Mouse (Mus musculus) CH12.LX (cell line): ENCODE results near the gene Cped1.

Experiments used
- BHLHE40 ChIP-seq: IDR thresholded peaks from 2 replicates; pipeline ENCODE4 v1.6.1; 2011; ENCODE audit warnings: mild to moderate bottlenecking, low read depth, low read length, improper control_type of control experiment
- CHD1 ChIP-seq: IDR thresholded peaks from 2 replicates; pipeline ENCODE4 v1.6.1; 2012; ENCODE audit warnings: low read depth, low read length, improper control_type of control experiment, inconsistent platforms
- CTCF ChIP-seq, 2 experiments: IDR thresholded peaks in 1 of 2; conservative IDR thresholded peaks in 1 of 2; 2 replicates each; pipeline ENCODE4 v1.5.1; 2011 to 2012; ENCODE audit warnings: low read depth in 2 of 2, low read length in 2 of 2, improper control_type of control experiment in 1 of 2, inconsistent platforms in 1 of 2, mild to moderate bottlenecking in 1 of 2, moderate library complexity in 1 of 2
- GABPA ChIP-seq: IDR thresholded peaks from 2 replicates; pipeline ENCODE4 v1.6.1; 2012; ENCODE audit warnings: low read depth, low read length, improper control_type of control experiment, inconsistent platforms; ENCODE audit not compliant: insufficient replicate concordance
- JUND ChIP-seq: conservative IDR thresholded peaks from 2 replicates; pipeline ENCODE4 v1.6.1; 2011; ENCODE audit warnings: low read depth, low read length, improper control_type of control experiment
- NRF1 ChIP-seq: IDR thresholded peaks from 2 replicates; pipeline ENCODE4 v1.6.1; 2014; ENCODE audit warnings: low read depth, mild to moderate bottlenecking, inconsistent platforms, low read length, improper control_type of control experiment, moderate library complexity
- POLR2A ChIP-seq: IDR thresholded peaks from 2 replicates; pipeline ENCODE4 v1.6.1; 2011; ENCODE audit warnings: low read depth, mild to moderate bottlenecking, improper control_type of control experiment, low read length
- RAD21 ChIP-seq: IDR thresholded peaks from 2 replicates; pipeline ENCODE4 v1.6.1; 2011; ENCODE audit warnings: low read depth, mild to moderate bottlenecking, low read length, improper control_type of control experiment, moderate library complexity
- USF1 ChIP-seq: IDR thresholded peaks from 2 replicates; pipeline ENCODE4 v1.6.1; 2014; ENCODE audit warnings: low read depth, mild to moderate bottlenecking, inconsistent platforms, low read length, improper control_type of control experiment
- USF2 ChIP-seq: conservative IDR thresholded peaks from 2 replicates; pipeline ENCODE4 v1.6.1; 2011; ENCODE audit warnings: low read depth, low read length, improper control_type of control experiment
- ZNF384 ChIP-seq: IDR thresholded peaks from 2 replicates; pipeline ENCODE4 v1.6.1; 2012; ENCODE audit warnings: low read depth, low read length, improper control_type of control experiment, inconsistent platforms

DNA sequence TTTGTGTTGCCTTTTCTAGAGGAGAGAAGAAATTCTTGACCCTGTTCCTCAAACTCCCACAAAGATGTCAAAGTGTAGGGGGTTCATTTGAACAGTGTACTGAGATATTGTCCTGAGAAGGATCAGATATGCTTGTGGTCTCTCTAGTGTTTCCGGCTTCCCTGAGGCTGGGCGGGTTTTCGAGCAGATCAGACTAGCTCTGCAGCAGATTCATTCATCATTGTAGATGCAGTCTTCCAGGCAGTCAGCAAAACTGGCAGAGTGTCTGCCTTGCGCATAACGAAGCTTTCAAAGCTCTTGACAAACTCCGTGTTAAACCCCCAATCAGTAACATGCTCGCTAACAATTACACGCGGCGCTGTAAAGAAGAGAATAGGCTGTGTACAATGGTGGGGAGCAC is 194.6 kb downstream of the Cped1 start:
- no peak for TF ChIP-seq CHD1
- no peak for TF ChIP-seq CTCF (conservative IDR thresholded peaks at IDR 0.05 in 1 of 2, IDR thresholded peaks at IDR 0.05 in 1 of 2; ENCODE audit: low read depth in 2 of 2, low read length in 2 of 2)
- no peak for TF ChIP-seq USF2
- TF ChIP-seq RAD21, result no peak
- TF ChIP-seq ZNF384, result no peak
- TF ChIP-seq JUND, result no peak
- TF ChIP-seq NRF1, result no peak
- TF ChIP-seq GABPA, result no peak
- no peak for TF ChIP-seq BHLHE40
- TF ChIP-seq USF1, result no peak
- no peak for TF ChIP-seq POLR2A
